In genomic region chr10:103860890-103861289, GRCm38 (mm10) we compare ENCODE assay signal across 28 mouse cellular contexts.
"Had no signal": no experiment of that assay in that cellular context is flagged by ENCODE, and none has a peak within 500 bp of the region (broad histone marks: within the 10 kb centered on the region; RNA-seq: fewer than 3 reads in every experiment).

No protein-coding gene starts in this region.

- H3K9ac ChIP-seq: limb, embryonic 12.5 days; limb, embryonic 13.5 days; limb, embryonic 15.5 days; liver, embryonic 12.5 days; liver, embryonic 13.5 days; liver, embryonic 14.5 days; liver, embryonic 15.5 days; liver, postnatal 0 days; lung, embryonic 14.5 days; lung, embryonic 15.5 days; midbrain, embryonic 12.5 days; midbrain, embryonic 13.5 days; midbrain, embryonic 15.5 days; neural tube, embryonic 12.5 days had no signal

- H3K9me3 ChIP-seq: limb, embryonic 10.5 days; limb, embryonic 12.5 days; limb, embryonic 13.5 days; limb, embryonic 15.5 days; liver, embryonic 12.5 days; liver, embryonic 13.5 days; liver, embryonic 15.5 days; lung, embryonic 15.5 days; megakaryocyte, embryonic 14.5 days; midbrain, embryonic 10.5 days; midbrain, embryonic 12.5 days; midbrain, embryonic 13.5 days; midbrain, embryonic 15.5 days; neural tube, embryonic 12.5 days had no signal

- H3K4me2 ChIP-seq: limb, embryonic 12.5 days; limb, embryonic 13.5 days; limb, embryonic 15.5 days; liver, embryonic 11.5 days; liver, embryonic 12.5 days; liver, embryonic 13.5 days; liver, embryonic 15.5 days; lung, embryonic 14.5 days; lung, embryonic 15.5 days; midbrain, embryonic 11.5 days; midbrain, embryonic 12.5 days; midbrain, embryonic 13.5 days; midbrain, embryonic 15.5 days; neural tube, embryonic 12.5 days had no signal

- H3K4me1 ChIP-seq: limb, embryonic 10.5 days; limb, embryonic 12.5 days; limb, embryonic 13.5 days; limb, embryonic 15.5 days; liver, embryonic 12.5 days; liver, embryonic 13.5 days; liver, embryonic 15.5 days; lung, embryonic 15.5 days; megakaryocyte, embryonic 14.5 days; midbrain, embryonic 10.5 days; midbrain, embryonic 12.5 days; midbrain, embryonic 13.5 days; midbrain, embryonic 15.5 days; neural tube, embryonic 12.5 days had no signal

- H3K27me3 ChIP-seq: limb, embryonic 12.5 days; limb, embryonic 13.5 days; limb, embryonic 15.5 days; liver, embryonic 12.5 days; liver, embryonic 13.5 days; liver, embryonic 15.5 days; lung, embryonic 15.5 days; megakaryocyte, embryonic 14.5 days; midbrain, embryonic 12.5 days; midbrain, embryonic 13.5 days; midbrain, embryonic 15.5 days; neural tube, embryonic 12.5 days had no signal

- H3K4me3 ChIP-seq: left cerebral cortex, adult 2 months; limb, embryonic 10.5 days; limb, embryonic 12.5 days; limb, embryonic 13.5 days; limb, embryonic 15.5 days; liver, embryonic 12.5 days; liver, embryonic 13.5 days; liver, embryonic 15.5 days; lung, embryonic 15.5 days; megakaryocyte, embryonic 14.5 days; midbrain, embryonic 10.5 days; midbrain, embryonic 12.5 days; midbrain, embryonic 13.5 days; midbrain, embryonic 15.5 days; myocyte; neural tube, embryonic 12.5 days had no signal

- H3K27ac ChIP-seq: left cerebral cortex, adult 2 months; limb, embryonic 10.5 days; limb, embryonic 12.5 days; limb, embryonic 13.5 days; limb, embryonic 15.5 days; liver, embryonic 12.5 days; liver, embryonic 13.5 days; liver, embryonic 14.5 days; liver, embryonic 15.5 days; lung, embryonic 15.5 days; macrophage; midbrain, embryonic 10.5 days; midbrain, embryonic 12.5 days; midbrain, embryonic 13.5 days; midbrain, embryonic 15.5 days; neural tube, embryonic 12.5 days had no signal

- ATAC-seq: liver, embryonic 12.5 days; liver, postnatal 0 days; midbrain, embryonic 13.5 days; midbrain, embryonic 15.5 days; midbrain, embryonic 16.5 days had no signal

- H3K36me3 ChIP-seq: limb, embryonic 10.5 days; limb, embryonic 12.5 days; limb, embryonic 13.5 days; limb, embryonic 15.5 days; liver, embryonic 12.5 days; liver, embryonic 13.5 days; liver, embryonic 15.5 days; lung, embryonic 15.5 days; midbrain, embryonic 10.5 days; midbrain, embryonic 12.5 days; midbrain, embryonic 13.5 days; midbrain, embryonic 15.5 days; neural tube, embryonic 12.5 days had no signal

- DNase-seq: left cerebral cortex, postnatal 4 days; liver; liver, embryonic 13.5 days; liver, postnatal 0 days; lung, adult 18-20 months; lung, embryonic 14.5 days; lung, postnatal 36 days; midbrain, embryonic 14.5 days had no signal
